Mouse (Mus musculus) embryo, embryonic 9.5 days (tissue): ENCODE measurements at regions not wholly inside any gene's neighbourhood (a gene's known extent, or its start where the extent isn't known, plus 50 kb on each side); places are given as distances from the start of the nearest gene placed in this dataset.

ENCODE experiments used
- DNase-seq: peaks from one replicate; pipeline ENCODE4 v3.0.0-alpha.2; 2017; ENCODE audit errors: extremely low spot score

DNA sequence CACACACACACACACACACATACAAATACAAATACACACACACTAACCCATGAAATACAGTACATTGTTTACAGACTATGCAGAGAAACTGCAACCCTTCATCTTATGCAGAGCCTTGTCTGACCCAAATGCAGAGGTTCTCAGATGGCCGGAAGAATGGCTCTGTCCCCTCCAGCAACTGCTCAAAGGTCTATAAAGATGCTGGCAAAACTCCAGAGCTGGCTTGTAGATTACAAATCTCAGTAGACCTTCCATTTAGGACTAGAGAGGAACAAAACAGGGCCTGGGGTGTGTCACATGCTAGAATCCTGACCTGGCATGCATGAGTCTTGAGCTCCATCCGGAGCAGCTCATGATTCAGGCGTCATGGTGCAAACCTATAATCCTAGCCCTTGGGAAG, 364.4 kb upstream of the Runx1 start:
- no peak for DNase-seq

DNA sequence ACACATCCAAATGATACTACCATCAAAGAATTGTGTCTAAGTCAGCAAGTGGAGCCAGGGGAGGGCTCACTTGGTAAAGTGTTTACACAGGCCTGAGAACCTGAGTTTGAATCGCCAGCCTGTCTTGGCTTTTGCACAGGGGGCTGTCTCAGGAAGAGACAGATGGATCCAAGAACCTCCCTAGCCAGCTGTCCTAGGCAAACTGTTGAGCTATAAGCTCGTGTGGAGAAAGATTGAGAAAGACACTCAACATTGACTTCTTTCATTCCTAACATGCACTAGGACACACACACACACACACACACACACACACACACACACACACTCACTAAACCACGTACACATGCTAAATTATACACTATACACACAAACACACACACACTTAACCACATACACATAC, 363.9 kb upstream of the Runx1 start:
- DNase-seq, result no peak

DNA sequence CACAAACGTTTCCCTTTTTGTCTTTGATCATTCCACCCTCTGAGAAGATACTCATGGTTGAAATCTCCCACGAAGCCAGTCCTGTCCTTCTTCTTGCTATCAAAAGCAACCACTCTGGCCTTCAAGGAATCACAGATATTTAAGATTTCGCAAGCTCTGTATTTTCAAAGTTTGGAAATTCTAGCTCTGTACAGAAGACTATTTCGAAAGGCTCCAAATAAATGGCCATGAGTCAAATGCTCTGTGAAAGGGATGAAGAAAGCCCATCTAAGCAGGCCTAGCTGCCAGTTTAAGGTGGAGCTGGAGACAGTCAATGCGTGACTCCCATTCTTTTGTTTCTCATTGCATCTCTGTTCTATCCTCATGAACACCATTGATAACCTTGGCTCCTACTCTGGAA, 363.5 kb upstream of the Runx1 start:
- DNase-seq, result no peak

DNA sequence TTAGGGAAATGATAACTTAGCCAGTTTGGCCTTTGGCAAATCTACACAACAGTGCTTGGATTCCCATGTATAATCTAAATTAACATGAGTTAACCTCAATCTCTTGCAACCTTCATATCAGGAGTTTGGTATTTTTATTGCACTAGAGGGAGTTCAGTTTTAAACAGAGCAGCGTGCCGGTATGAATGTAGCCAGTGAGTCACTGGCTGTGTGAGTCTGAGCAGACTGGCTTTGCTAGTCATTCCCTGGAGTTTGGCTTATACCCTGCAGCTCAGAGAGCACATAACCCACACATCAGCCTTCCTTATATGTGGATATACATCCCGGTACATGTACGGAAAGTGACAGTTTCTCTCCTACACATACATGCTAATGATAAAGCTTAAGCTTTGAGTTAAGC, 360.6 kb upstream of the Runx1 start:
- DNase-seq, result no peak

DNA sequence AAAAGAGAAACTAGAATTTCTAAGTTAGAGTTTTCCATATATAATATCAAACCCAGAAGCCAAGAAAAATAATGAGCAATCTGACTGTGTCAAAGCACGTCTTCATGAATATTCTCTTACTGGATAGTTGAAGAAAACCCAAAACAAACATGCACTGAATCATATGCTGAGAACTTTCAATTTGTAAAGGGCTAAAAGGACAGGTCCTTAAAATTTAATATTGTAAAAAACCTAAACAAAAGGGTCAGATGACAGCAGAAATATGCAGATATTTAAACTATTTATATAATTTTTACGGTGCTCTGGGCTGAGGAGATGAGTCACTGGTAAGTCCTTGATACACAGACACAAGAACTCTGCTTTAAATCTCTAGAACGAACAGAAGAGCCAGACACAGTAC, 356.7 kb upstream of the Runx1 start:
- DNase-seq, result no peak

DNA sequence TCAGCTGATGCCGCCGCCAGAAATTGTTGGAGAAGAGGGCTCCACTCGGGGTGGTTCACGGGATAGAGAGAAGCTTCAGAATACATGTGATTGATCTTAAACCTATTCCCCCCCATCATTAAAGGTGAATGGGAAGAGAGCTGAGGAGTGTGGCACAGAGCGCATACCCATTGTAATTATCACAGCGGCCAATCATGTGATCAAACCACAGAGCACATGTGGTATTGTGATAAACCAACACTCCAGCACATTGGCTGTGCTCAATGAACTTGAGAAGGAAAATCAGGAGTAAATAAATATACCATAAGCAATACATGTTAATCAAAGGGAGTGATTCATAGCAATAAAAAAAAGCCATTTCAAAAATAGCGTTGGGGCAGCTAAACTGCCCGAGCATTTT, 355.5 kb upstream of the Runx1 start:
- no peak for DNase-seq

DNA sequence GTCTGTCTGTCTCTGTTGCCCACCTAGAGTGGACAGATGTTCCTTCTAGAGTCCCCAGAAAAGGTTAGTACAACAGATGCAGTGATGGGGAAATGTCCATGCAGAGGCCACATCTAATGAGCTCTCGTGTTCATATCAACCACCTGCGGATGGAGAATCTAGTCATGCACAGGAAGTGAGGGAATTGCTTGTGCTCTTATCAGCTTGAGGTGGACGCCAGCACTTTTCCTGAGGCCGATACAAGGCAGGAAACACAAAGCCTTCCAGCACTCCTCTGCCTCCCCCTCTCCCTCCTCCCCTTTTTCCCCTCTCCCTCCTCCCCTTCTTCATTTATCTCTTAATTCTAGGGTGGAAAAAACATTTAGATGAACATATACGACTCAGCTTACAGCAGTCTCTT, 354.3 kb upstream of the Runx1 start:
- no peak for DNase-seq

DNA sequence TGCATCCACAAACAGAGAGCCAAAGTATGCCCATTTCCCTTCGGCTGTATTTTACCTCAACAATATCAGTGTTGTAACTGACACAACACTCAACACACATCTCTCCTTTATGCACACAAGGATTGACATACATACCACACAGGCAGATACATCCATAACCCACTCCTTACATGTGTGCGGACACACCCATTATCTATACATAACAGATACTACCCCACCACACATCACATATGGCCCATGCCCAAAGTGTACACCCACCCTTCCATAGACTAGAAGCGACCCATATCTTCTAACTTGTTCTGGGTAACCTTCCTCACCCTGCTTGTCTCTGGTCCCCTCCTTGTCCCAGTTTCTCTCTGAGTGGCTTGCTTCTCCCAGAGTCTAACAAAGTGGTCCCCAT, 340.7 kb upstream of the Runx1 start:
- DNase-seq, result no peak

DNA sequence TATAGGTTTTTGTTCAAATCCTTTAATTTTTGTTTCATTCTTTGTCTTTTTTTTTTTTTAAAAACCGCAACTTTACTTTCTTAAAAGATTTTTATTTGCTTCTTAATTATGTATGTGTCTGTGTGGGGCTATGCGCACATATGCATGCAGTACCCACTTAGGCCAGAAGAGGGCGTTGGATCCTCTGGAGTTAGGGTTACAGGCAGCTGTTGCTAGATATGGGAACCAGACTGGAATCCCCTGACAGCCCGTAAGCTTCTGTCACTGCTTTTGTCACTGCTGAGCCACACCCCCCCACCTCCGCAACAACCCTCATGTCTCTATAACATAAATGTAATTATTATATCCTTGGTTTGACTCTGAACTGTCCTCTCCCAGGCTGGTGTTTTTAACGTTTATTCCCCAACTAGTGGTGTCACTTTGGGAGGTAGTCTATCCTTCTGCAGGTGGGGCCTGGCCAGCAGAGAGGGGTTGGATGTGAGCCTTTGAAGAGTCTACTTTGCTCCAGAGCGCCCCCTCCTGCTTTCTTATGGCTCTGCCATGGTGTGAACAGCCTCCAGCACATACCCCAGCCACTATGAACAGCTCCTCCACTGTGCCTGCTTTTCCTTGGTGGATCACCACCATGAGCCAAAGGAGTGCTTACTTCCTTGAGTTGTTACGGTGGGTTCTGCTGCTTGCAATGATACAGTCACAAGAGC, 332.7 kb upstream of the Runx1 start:
- DNase-seq, result no peak

DNA sequence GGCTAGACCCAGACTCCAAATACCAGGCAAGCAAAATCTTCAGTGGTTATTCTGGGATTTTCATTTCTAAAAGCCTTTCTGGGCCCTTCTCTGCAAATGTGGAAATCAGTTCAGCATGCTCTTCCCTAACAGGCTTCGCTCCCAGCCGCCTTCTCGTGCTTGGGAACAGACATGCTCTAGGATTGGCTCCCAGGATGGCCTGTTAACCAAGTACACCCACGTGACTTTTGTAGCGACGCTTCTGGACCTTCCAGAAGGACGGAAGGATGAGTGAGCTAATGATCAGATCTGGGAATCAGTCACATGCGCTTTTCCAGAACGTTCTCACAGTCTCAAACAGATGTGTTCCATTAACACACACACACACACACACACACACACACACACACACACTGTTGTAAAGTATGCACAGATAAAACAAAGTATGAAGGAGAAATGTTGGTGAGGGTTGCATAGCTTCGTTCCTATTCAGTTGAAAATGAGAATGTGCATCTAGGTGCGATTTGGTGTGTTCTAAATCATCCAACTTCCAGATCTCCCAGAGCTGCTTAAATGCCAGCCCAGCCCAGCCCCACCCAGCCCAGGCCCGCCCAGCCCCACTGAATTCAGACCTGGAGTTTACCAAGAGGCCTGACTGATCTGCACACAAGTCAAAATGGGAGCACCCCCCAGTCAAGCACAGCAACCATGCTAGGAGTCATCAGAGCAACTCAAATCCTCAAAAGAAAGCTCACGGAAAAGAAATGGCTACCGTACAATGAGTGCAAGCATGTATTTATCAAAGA, 327.8 kb upstream of the Runx1 start:
- no peak for DNase-seq

DNA sequence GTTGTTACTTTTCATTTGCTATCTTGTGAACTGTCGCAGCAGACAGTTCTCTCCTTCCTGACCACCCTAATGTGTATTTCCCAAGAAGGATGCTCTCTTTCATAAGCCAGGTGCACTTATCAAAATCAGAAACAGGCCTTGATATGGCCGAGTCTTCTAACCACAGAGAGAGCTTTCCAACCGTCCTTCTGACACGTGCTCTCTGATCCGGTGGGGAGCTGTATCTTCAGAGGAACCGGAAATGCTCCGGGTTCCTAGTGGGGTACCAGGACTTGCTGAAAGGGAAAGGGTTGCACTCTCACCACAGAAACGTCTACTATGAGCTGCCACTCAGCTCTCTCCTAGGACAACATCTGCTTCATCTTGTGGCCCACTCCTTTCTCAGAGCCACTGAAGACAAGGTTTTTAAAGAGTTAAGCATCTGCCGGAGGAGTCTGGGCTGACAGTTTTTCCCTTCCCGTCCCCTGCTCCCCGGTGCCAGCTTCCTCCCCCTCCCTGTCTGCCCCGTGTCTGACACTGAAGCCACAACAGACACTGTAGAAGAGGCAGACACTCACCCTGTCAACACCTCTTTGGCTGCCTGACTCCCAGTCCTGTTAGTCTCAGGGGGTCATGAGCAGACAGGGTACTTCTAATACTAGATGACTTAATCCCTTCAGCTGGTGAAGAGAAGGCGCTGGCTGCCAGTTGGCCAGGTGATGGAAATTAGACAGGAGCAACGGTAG, 327.0 kb upstream of the Runx1 start:
- DNase-seq, result no peak

DNA sequence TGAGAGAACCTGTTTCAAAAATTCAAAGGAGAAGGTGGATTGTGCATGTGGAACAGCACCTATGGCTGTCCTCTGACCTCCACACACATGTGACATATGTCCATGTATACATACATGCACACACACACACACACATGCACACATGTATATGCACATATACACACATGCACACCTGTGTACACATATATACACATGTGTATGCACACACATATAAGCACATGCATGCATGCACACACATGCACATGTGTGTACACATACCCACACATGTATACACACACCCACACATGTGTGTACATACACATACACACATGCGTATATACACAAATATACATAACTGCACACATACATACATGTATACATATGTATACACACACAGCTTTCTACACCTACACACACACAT, 326.1 kb upstream of the Runx1 start:
- DNase-seq, result no peak

DNA sequence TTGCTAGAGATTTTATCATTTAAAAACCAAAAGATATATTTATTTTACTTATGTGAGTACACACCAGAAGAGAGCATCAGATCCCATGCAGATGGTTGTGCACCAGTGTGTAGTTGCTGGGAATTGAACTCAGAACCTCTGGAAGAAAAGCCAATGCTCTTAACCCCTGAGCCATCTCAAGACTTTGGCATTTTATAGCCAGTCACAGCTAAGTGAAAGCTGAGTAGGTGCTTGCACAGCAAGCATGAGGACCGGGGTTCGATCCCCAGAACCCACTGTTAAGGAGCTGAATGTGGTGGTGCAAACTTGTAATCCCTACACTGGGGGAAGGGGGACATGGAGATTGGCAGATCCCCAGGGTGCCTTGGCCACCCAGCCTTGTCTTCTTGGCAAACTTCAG, 325.7 kb upstream of the Runx1 start:
- DNase-seq, result no peak

DNA sequence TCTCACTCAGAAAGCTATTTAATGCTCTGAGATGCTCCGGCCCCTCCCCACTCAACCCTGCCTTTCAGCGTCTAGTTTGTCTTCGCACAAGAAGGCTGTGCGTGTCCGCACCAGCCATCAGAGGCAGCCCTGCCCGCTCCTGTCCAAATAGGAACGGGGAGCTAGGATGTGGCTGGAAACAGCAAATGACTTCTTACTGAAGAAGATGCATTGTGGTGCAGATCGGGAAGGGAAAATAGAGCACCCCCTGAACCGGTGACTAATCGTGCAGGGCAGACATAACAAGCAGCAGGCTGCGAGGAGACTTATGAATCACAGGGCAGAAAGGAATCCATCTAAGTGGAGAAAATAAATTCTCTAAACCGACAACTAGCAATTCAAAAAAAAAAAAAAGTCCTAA, 324.5 kb upstream of the Runx1 start:
- DNase-seq, result no peak

DNA sequence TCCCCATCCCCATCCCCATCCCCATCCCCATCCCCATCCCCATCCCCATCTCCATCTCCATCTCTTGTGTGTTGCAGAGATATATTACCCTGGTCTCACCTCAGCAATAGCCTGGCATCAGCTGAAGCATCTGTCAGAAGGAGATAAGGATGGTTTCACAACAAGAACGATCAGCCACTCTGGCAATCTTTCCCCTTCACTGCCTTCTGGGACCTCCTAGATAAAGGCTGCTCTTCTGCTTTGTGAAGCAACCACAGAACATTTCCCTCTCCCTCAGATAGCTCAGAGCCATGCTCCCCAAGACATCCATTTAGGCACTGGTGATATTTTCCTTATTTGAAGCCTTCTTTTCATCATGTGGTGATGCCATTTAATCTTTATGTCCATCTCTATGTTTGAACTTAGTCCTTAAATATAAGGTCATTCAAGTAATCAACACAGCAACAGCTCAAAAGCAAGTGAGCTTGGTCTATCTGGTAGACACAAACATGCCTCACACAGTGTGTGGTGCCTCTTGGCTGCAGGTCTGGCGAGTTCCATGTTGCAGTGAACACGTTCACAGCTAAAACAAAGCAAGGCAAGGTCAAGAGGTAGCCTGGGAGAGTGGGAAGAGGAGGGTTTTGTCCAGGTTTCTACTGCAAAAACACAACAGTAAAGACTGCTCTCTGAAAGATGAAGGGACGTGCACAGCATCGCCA, 321.7 kb upstream of the Runx1 start:
- no peak for DNase-seq

DNA sequence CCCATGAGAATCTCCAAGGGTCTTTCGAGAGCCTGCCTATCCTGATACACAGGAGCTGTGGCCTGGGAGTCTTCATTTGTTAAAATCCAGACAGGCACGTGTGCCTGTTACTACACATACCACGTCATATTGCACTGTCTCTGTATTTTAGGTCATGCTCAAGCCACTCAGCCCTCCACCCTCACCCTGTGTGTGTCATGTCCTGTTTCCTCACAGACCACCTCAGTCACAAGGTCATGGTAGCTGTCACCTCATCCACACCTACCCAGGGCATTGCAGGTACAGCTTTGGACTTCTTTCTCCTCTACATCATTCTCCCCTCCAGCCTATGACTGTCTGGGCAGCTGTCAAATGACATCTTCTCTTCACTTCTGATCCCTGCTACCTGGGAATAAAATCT, 320.9 kb upstream of the Runx1 start:
- no peak for DNase-seq

DNA sequence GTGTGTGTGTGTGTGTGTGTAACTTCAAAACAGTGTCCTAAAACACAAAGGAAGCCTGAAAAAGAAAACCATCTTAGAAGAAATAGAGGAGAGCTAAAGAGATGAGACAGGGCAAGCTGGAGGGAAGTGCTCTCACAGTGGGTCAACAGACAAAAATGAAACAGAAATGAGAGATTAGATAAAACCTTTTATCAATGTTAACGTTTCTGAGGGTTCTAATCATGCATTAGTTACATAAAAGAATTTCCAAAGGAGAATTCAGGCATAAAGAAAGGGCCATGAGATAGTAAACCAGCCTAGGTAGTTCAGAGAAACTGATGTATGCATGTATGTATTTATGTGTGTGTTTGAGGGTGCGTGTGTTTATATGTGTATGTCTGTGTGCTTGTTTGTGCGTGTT, 319.7 kb upstream of the Runx1 start:
- DNase-seq, result no peak

DNA sequence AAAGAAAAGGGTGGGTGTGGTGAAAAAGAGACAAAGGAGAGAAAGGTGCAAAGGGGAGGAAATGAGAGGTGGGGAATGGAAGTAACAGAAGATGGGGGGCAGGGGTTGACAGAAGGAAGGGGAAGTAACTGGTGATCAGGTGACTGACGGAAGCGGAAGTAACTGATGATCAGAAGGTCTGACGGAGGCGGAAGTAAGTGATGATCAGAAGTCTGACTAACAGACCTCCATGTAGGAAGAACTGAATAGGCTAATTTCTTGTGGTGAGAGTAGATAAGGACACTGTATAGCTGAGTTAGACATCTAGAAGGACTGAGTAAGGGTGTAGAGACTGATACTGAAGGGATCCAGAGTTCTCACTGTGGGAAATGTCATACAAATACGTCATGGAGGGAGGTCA, 318.1 kb upstream of the Runx1 start:
- no peak for DNase-seq

DNA sequence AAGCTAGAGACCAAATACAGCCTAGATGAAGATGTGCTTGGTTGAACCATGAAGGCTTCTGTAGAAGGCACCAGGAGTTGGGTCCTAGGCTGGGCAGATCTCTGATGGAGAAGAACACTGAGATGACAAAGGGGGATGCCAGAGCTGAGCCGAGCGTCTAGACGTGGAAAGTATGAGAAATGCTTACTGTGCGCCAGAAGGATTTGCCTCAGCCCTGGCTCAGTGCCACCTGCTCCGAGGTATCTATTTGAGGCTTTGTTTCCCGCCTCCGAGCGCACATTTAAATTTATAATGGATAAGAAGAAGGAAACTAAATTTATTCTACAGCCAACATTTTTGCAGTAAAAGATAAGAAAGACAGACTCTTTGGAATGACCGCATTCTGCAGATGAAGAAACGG, 317.2 kb upstream of the Runx1 start:
- no peak for DNase-seq

DNA sequence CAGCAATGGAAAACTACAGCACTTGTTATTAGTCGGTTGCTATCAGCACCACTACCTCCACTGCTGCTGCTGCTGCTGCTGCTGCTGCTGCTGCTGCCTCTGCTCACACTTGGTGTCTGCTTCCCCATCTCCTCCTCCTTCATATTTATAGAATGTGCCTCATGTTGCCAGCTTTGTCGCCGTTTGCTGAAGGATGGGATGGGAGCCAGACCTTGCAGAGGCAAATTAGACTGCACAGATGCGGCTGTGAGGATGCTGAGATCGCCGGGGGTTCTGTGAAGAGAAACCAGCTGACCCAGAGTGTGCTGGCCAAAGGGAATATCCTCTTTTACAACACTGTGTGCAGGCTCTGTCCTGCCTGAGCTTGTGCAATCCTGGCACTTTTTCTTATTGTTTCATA, 316.0 kb upstream of the Runx1 start:
- no peak for DNase-seq

DNA sequence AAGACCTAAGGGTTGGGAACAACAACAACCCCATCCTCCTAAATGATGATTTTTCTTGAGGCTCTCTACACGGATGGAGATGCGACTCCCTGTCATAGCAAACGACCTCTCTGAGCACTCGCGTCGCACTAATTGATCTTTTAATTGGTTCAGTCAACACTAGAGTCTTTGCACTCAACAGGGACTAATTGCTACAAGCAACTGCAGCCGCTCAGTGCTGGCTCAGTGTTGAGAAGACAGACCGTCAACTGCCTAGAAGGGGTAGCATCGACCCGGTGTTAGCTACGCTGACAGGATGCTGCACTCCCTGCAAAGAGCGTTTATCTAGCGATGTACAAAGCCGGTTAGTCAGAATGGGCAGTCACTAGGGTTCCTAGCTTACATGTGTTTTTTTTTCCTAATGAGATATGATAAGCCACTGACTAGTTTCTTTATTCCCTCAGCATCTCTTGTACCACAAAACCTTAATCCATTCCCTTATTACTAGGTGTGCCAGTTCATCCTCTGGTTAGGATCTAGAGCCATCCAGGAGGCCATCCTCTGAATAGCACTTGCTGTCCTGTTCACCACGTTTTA, 314.7 kb upstream of the Runx1 start:
- DNase-seq, result no peak

DNA sequence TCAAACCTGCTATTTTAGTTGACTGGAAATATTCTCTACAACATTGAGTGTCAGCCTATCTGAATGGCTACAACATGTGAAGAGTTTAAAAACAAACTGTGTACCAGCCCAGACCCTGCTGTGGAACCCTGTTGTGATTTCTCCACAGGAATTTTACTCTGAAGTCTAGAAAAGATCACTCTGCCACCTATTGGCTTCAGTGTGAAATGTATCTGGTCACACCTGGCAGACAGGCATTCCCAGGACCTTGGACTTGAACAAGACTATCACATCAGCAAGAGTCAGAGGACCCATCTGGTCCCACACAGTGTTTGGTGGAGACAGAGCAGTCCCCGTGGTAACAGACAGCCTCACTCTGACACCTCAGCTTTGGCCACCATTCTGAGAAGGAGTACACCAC, 311.3 kb upstream of the Runx1 start:
- no peak for DNase-seq
